8 mouse cellular contexts compared by ENCODE assay signal in the genomic region with DNA sequence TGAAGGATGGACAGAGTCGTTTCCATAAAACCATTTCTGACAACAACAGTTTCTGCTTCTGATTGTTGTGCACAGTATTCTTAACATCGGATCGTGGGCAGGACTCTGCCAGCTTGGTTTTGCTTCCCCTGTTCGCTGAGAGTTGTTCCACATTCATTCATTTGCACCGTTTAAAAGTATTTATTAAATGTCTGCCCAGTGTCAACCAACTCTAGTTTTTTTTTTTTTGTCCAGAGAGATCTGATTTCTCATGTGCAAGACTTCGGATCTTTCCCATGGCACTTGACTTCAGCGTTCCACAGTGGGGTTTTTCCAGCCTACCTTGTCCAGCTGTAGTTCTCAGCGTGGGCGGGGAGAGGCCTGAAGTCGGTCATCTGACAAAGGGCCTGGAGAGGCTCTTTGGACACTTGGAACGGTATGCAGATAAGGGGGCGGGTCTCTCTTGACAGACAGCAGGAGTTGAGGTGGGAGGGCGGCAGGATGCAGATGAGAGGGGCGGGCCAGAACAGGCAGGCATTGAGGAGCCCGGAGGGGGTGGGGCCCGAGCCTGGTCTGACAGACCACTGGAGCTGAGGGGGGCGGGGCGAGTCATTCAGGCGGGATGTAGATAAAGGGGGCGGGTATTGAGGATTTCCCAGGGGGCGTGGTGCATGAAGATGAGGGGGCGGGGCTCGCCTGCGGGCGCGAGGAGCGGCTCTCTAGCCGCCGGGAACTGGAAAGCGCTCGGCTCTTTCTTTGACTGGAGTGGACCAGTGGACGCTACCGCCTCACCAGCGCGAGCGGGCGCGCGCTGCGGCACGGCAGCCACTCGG.
DNase-seq lines count a peak whose midpoint lies in the region; ATAC-seq and TF ChIP-seq lines count a peak whose summit lies in the region.

No protein-coding gene starts in this region.

- TF ChIP-seq CTCF in kidney, postnatal 0 days (IDR thresholded peaks at IDR 0.05; ENCODE audit: low read depth): peak; percentile 1; the same call in 1 of the 2 replicates
- no peak for TF ChIP-seq CTCF in liver, adult 2 months (IDR thresholded peaks at IDR 0.05; ENCODE audit: low read depth, low read length)

- peak; percentile 73 for DNase-seq in CD4-positive, CD25-positive, alpha-beta regulatory T cell, adult 2 months (ENCODE audit: low read depth, low spot score)
- DNase-seq in c-Kit-negative CD71-positive TER-119-positive erythroid progenitor cells, embryonic 14.5 days (ENCODE audit: low read depth, low spot score): peak; percentile 79
- peak; percentile 64 for DNase-seq in fat pad, adult 2 months (ENCODE audit: extremely low read depth, low read depth, low spot score)
- peak; percentile 100 for DNase-seq in kidney, postnatal 0 days (ENCODE audit: low spot score)
- peak; percentile 96 for DNase-seq in liver, adult 2 months (ENCODE audit: extremely low read depth, low read depth, low spot score)
- peak; percentile 90 to 93 for DNase-seq in spleen, postnatal 4 days (ENCODE audit: low spot score in 2 of 2)

- H3K9ac ChIP-seq in heart, embryonic 12.5 days: peak overlapping the region; percentile 85
- H3K9ac ChIP-seq in kidney, postnatal 0 days (ENCODE audit: low read depth, low read length): peak overlapping the region; percentile 82
- H3K9ac ChIP-seq in liver, adult 2 months (ENCODE audit: low read depth, low read length): peak overlapping the region; percentile 90

- peaks cover 7% of the 10 kb centered on the region; the same call in 1 of the 2 replicates for H3K4me1 ChIP-seq in heart, embryonic 12.5 days (replicated peaks)
- no peaks in the 10 kb centered on the region for H3K4me1 ChIP-seq in kidney, postnatal 0 days (replicated peaks; ENCODE audit: insufficient read depth, low read length)
- H3K4me1 ChIP-seq in liver, adult 2 months (ENCODE audit: control insufficient read depth, insufficient read depth, low read length): peaks cover 2% of the 10 kb centered on the region; the same call in 1 of the 2 replicates

- peak overlapping the region; percentile 71 for H3K4me3 ChIP-seq in heart, embryonic 12.5 days
- H3K4me3 ChIP-seq in kidney, postnatal 0 days (replicated peaks; ENCODE audit: low read depth, low read length): peak overlapping the region; percentile 69
- peak overlapping the region; percentile 70 for H3K4me3 ChIP-seq in liver, adult 2 months (ENCODE audit: insufficient read depth, low read depth, low read length)
- peak overlapping the region; percentile 52 for H3K4me3 ChIP-seq in myocyte

- no peaks in the 10 kb centered on the region for H3K27me3 ChIP-seq in heart, embryonic 12.5 days (replicated peaks)
- H3K27me3 ChIP-seq in kidney, postnatal 0 days (ENCODE audit: insufficient read depth, low read length): no peaks in the 10 kb centered on the region
- no peaks in the 10 kb centered on the region for H3K27me3 ChIP-seq in liver, adult 2 months (ENCODE audit: control insufficient read depth, insufficient read depth, low read length)
- no peaks in the 10 kb centered on the region for H3K27me3 ChIP-seq in myocyte (ENCODE audit: control insufficient read depth, insufficient read depth, insufficient read length)

- no peaks in the 10 kb centered on the region for H3K36me3 ChIP-seq in heart, embryonic 12.5 days
- H3K36me3 ChIP-seq in kidney, postnatal 0 days (ENCODE audit: insufficient read depth, low read length): no peaks in the 10 kb centered on the region
- no peaks in the 10 kb centered on the region for H3K36me3 ChIP-seq in liver, adult 2 months (ENCODE audit: control insufficient read depth, insufficient read depth, low read length)
- no peaks in the 10 kb centered on the region for H3K36me3 ChIP-seq in myocyte (ENCODE audit: control insufficient read depth, insufficient read depth)

- 5% methylated on average over 37 of the region's 42 CpGs for WGBS in heart, embryonic 12.5 days
- 4% methylated on average over 41 of the region's 42 CpGs for WGBS in kidney, postnatal 0 days
- 6% methylated on average over 40 of the region's 42 CpGs for WGBS in liver, adult 2 months

- peak overlapping the region; percentile 96 for H3ac ChIP-seq in myocyte (ENCODE audit: control insufficient read depth, insufficient read length)

- H3K9me3 ChIP-seq in heart, embryonic 12.5 days (replicated peaks): no peaks in the 10 kb centered on the region
- no peaks in the 10 kb centered on the region for H3K9me3 ChIP-seq in kidney, postnatal 0 days (replicated peaks; ENCODE audit: low read length)

- no peaks in the 10 kb centered on the region for H3K79me2 ChIP-seq in liver, adult 2 months (ENCODE audit: control insufficient read depth, insufficient read depth, low read length)
- peaks cover 43% of the 10 kb centered on the region for H3K79me2 ChIP-seq in myocyte (ENCODE audit: control insufficient read depth, insufficient read depth)

- peak overlapping the region; percentile 93 for H3K27ac ChIP-seq in heart, embryonic 12.5 days (ENCODE audit: poor library complexity, severe bottlenecking)
- peak overlapping the region; percentile 97 for H3K27ac ChIP-seq in kidney, postnatal 0 days
- peak overlapping the region; percentile 74 for H3K27ac ChIP-seq in liver, adult 2 months (replicated peaks; ENCODE audit: insufficient read depth, low read depth, low read length)

- TF ChIP-seq POLR2A in liver, adult 2 months (IDR thresholded peaks at IDR 0.05; ENCODE audit: extremely low read depth, insufficient read depth, low read length): 0 out of 2 replicates have a peak, but pooled peaks have one; percentile 54
- peak; percentile 94 for TF ChIP-seq POLR2A in myocyte (IDR thresholded peaks at IDR 0.05; ENCODE audit: insufficient read length, low read depth)

- peak overlapping the region; percentile 76 for H3K4me2 ChIP-seq in heart, embryonic 12.5 days
- peak overlapping the region; percentile 83 for H3K4me2 ChIP-seq in kidney, postnatal 0 days (ENCODE audit: low read length)
- peak overlapping the region; percentile 81 for H3K4me2 ChIP-seq in myocyte (ENCODE audit: low read depth)

- ATAC-seq in heart, embryonic 12.5 days (ENCODE audit: insufficient number of reproducible peaks, low FRiP score): peak; percentile 99
- ATAC-seq in kidney, postnatal 0 days (replicated peaks; ENCODE audit: low FRiP score, low read depth): peak; percentile 99

TF ChIP-seq in myocyte, 11 proteins besides CTCF, POLR2A, EP300 and RAD21:
- TF ChIP-seq USF1 (IDR thresholded peaks at IDR 0.05; ENCODE audit: low read depth) (peak; percentile 60), E2F4 (IDR thresholded peaks at IDR 0.05; ENCODE audit: insufficient read depth) (peak; percentile 19), TCF12 (IDR thresholded peaks at IDR 0.05; ENCODE audit: insufficient read depth, poor library complexity, severe bottlenecking) (no peak), SRF (IDR thresholded peaks at IDR 0.05; ENCODE audit: control insufficient read depth, insufficient read length, low read depth) (no peak), MAX (IDR thresholded peaks at IDR 0.05; ENCODE audit: low read depth) (no peak), MYOG (IDR thresholded peaks at IDR 0.05; ENCODE audit: control insufficient read depth in 1 of 3, insufficient read depth in 1 of 3, insufficient read length in 2 of 3, low read depth in 2 of 3) (peak in 1 of 3 experiments; percentile 16), CEBPB (IDR thresholded peaks at IDR 0.05; ENCODE audit: insufficient read depth, poor library complexity, severe bottlenecking) (no peak), TCF3 (IDR thresholded peaks at IDR 0.05; ENCODE audit: insufficient read length, low read depth) (no peak), REST (IDR thresholded peaks at IDR 0.05; ENCODE audit: insufficient read depth, insufficient read length) (no peak), POLR2AphosphoS2 (IDR thresholded peaks at IDR 0.05; ENCODE audit: insufficient read length, low read depth) (peak; percentile 94), MYOD1 (IDR thresholded peaks at IDR 0.05; ENCODE audit: control insufficient read depth in 1 of 3, insufficient read length in 2 of 3, low read depth in 2 of 3) (no peak)

Comparison
In these comparisons a context has a peak if more than half of its experiments do, and no peak if none do; other contexts are left out.
1. Peak in every context shown above with its lines: DNase-seq, ATAC-seq, H3K4me3 ChIP-seq and H3K27ac ChIP-seq.